Mouse (Mus musculus) stomach, embryonic 14.5 days (tissue): ENCODE results near the gene Umodl1. TPM values are rescaled to one million over a fixed set of nuclear protein-coding genes. Genes with fewer than 3 reads are reported as not detected.

Experiments used
- ATAC-seq: fragments of 200-750 bp; cut with Nextera tagmentation; 2 replicates; pipeline ENCODE4 v1.8.0; 2017; ENCODE audit warnings: low read depth, moderate TSS enrichment; ENCODE audit not compliant: insufficient number of reproducible peaks, insufficient read depth, low FRiP score
- H3K27ac ChIP-seq: fragments of 300-500 bp; sonication (generic); 2 replicates; pipeline ENCODE4 v1.5.1; 2014; ENCODE audit warnings: mild to moderate bottlenecking, low read length, moderate library complexity, mixed read lengths
- H3K27me3 ChIP-seq: fragments of 300-500 bp; sonication (generic); 2 replicates; pipeline ENCODE4 v1.6.1; 2014; ENCODE audit warnings: low read length, control low read depth, mixed read lengths; ENCODE audit not compliant: control insufficient read depth, insufficient read depth
- H3K36me3 ChIP-seq: fragments of 300-500 bp; sonication (generic); 2 replicates; pipeline ENCODE4 v1.6.1; 2014; ENCODE audit warnings: mild to moderate bottlenecking, control low read depth, low read length, moderate library complexity, mixed read lengths; ENCODE audit not compliant: control insufficient read depth, insufficient read depth
- H3K4me1 ChIP-seq: fragments of 300-500 bp; sonication (generic); 2 replicates; pipeline ENCODE4 v1.6.1; 2014; ENCODE audit warnings: low read length, control low read depth, mixed read lengths; ENCODE audit not compliant: control insufficient read depth, insufficient read depth
- H3K4me2 ChIP-seq: fragments of 300-500 bp; sonication (generic); replicated peaks from 2 replicates; pipeline ENCODE4 v1.6.1; 2014; ENCODE audit warnings: low read depth, low read length, control low read depth
- H3K4me3 ChIP-seq: fragments of 300-500 bp; sonication (generic); 2 replicates; pipeline ENCODE4 v1.5.1; 2014; ENCODE audit warnings: low read depth, low read length, control low read depth
- H3K9ac ChIP-seq: fragments of 300-500 bp; sonication (generic); replicated peaks from 2 replicates; pipeline ENCODE4 v1.6.1; 2014; ENCODE audit warnings: low read depth, mild to moderate bottlenecking, control low read depth, low read length, moderate library complexity, mixed read lengths
- H3K9me3 ChIP-seq: fragments of 300-500 bp; sonication (generic); 2 replicates; pipeline ENCODE4 v1.6.1; 2016; ENCODE audit warnings: low read depth, low read length, control low read depth; ENCODE audit not compliant: control insufficient read depth
- WGBS: fragments of 180-500 bp; shearing (Covaris S2); extraction: QIAGEN DNeasy Blood & Tissue Kit; methylation state at CpG from one replicate; pipeline ENCODE4 v1.1.7; 2014; 5-methylcytosine and 5-hydroxymethylcytosine counted together
- polyA plus RNA-seq: library from polyadenylated mRNA; unstranded; fragments of >200 nt; fragmentation: Nextera tagmentation; extraction: Ambion mirVana; gene quantifications from 2 replicates; pipeline ENCODE4 v1.2.1, GENCODE M21; 2014

Gene Umodl1
- polyA plus RNA-seq, 1 experiment from 2014 or later = not detected

DNA sequence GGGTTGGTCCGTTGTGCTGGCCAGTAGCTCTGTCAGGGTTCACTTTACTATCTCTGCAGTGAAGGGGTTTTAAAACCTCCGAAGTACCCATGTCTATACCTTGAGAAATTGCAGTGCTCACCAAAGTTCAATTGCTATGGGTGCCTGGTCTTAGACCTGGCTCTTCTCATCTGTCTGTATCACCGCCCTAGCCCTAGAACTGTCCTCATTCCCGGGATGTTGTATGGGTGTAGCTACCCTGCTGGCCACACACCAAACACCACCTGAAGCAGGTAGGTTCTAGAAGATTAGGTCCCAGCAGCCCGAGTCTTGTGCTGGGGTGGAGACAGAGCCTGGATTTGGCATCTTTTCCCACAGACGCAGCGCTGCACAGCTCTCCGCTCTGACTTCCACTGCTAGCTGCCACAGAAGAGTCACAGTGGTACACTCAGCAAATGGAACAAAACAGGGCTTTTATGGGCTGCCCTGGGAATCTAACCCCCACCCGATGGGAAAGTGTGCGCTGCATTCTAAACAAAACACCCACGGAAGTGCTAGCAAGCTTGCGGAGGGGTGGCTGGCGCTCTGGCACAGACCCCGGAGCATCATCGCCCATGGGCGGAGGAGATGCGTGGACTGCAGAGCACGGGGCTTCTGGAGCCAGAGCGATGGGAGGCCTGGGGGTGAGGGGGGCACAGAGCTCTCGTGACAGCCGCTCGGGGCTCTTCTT, 81.9 kb downstream of the Umodl1 start:
- H3K27ac ChIP-seq = no peak overlapping the region
- no peaks in the 10 kb centered on the region for H3K36me3 ChIP-seq
- no peak overlapping the region for H3K9ac ChIP-seq
- H3K4me3 ChIP-seq = no peak overlapping the region
- no peaks in the 10 kb centered on the region; the same call in 1 of the 2 replicates for H3K4me1 ChIP-seq
- no peak overlapping the region for H3K4me2 ChIP-seq
- ATAC-seq = no peak
- H3K27me3 ChIP-seq = no peaks in the 10 kb centered on the region
- no peaks in the 10 kb centered on the region for H3K9me3 ChIP-seq
- WGBS = 81% methylated on average over 22 of the region's 22 CpGs

- Histone ChIP-seq H3K36me3 (no peaks in the 10 kb centered on the region), H3K27ac (no peak overlapping the region), H3K4me2 (no peak overlapping the region), H3K27me3 (no peaks in the 10 kb centered on the region), H3K9ac (no peak overlapping the region), H3K4me1 (no peaks in the 10 kb centered on the region; the same call in 1 of the 2 replicates), H3K4me3 (no peak overlapping the region), H3K9me3 (no peaks in the 10 kb centered on the region)
- WGBS = 69% methylated on average over 8 of the region's 8 CpGs
- no peak for ATAC-seq
Measured at GRCm38 (mm10) chr17:31037331-31037730, 82.9 kb downstream of the Umodl1 start.

- H3K27me3 ChIP-seq = no peaks in the 10 kb centered on the region
Measured at GRCm38 (mm10) chr17:31038381-31038780, 83.9 kb downstream of the Umodl1 start.

DNA sequence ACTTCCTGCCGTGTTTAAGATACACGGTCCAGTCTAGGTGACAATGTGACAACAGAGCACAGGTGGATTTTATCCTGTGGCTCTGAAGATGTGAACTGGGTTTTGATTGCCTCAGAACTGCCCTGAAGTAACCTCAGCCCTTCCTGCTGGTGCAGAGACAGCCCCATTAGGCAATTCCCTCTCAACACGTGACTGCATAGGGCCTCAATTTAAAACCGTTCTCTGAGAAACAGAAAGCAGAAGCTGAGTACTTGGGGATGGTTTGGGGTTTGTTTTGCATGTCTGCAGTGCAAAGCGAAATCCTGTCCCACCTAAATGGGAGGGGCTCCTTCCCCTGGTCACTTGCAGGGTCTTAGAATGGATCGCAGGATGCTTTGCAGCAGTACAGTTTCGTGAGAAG, 85.2 kb downstream of the Umodl1 start:
- 59% methylated on average over 7 of the region's 7 CpGs for WGBS
- H3K4me1 ChIP-seq = no peaks in the 10 kb centered on the region; the same call in 1 of the 2 replicates
- no peak overlapping the region for H3K4me2 ChIP-seq
- no peaks in the 10 kb centered on the region for H3K9me3 ChIP-seq
- H3K4me3 ChIP-seq = no peak overlapping the region
- ATAC-seq = no peak
- H3K9ac ChIP-seq = no peak overlapping the region
- no peak overlapping the region for H3K27ac ChIP-seq
- no peaks in the 10 kb centered on the region for H3K36me3 ChIP-seq
- no peaks in the 10 kb centered on the region for H3K27me3 ChIP-seq

More at GRCm38 (mm10) chr17:31038381-31038780, 83.9 kb downstream of the Umodl1 start:
- WGBS = 74% methylated on average over 4 of the region's 4 CpGs
- Histone ChIP-seq H3K36me3 (no peaks in the 10 kb centered on the region), H3K4me3 (no peak overlapping the region), H3K9me3 (no peaks in the 10 kb centered on the region), H3K4me2 (no peak overlapping the region), H3K4me1 (no peaks in the 10 kb centered on the region; the same call in 1 of the 2 replicates), H3K9ac (no peak overlapping the region), H3K27ac (no peak overlapping the region)
- ATAC-seq = no peak

- Histone ChIP-seq H3K36me3 (no peaks in the 10 kb centered on the region), H3K4me3 (no peak overlapping the region), H3K27ac (no peak overlapping the region), H3K4me1 (no peaks in the 10 kb centered on the region; the same call in 1 of the 2 replicates), H3K4me2 (no peak overlapping the region), H3K27me3 (no peaks in the 10 kb centered on the region), H3K9ac (no peak overlapping the region), H3K9me3 (no peaks in the 10 kb centered on the region)
- 61% methylated on average over 7 of the region's 7 CpGs for WGBS
- no peak for ATAC-seq
Measured at GRCm38 (mm10) chr17:31040421-31040820, 86.0 kb downstream of the Umodl1 start.

DNA sequence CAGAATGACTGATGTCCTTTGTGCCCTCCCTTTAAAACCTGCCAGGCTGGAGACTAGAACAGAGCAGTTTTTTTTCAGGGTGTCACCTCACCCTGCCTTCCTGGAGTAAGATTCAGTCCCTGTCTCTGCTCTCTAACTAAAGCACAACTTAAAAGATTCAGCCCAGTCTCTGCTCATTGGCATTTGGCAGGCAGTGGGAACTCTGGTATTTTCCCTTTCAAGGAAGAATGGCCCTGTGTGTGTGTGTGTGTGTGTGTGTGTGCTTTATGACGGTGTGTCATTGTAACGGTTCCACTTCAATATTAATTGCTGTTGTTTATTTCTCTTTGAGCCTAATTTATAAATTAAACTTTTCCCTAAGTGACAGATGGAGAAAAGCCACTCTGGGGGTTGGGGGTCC, 88.3 kb downstream of the Umodl1 start:
- no peaks in the 10 kb centered on the region for H3K9me3 ChIP-seq
- H3K9ac ChIP-seq = no peak overlapping the region
- no peaks in the 10 kb centered on the region; the same call in 1 of the 2 replicates for H3K4me1 ChIP-seq
- 71% methylated on average over 2 of the region's 2 CpGs for WGBS
- H3K27ac ChIP-seq = no peak overlapping the region
- H3K4me2 ChIP-seq = no peak overlapping the region
- ATAC-seq = no peak
- no peaks in the 10 kb centered on the region for H3K36me3 ChIP-seq
- H3K27me3 ChIP-seq = no peaks in the 10 kb centered on the region
- H3K4me3 ChIP-seq = no peak overlapping the region

DNA sequence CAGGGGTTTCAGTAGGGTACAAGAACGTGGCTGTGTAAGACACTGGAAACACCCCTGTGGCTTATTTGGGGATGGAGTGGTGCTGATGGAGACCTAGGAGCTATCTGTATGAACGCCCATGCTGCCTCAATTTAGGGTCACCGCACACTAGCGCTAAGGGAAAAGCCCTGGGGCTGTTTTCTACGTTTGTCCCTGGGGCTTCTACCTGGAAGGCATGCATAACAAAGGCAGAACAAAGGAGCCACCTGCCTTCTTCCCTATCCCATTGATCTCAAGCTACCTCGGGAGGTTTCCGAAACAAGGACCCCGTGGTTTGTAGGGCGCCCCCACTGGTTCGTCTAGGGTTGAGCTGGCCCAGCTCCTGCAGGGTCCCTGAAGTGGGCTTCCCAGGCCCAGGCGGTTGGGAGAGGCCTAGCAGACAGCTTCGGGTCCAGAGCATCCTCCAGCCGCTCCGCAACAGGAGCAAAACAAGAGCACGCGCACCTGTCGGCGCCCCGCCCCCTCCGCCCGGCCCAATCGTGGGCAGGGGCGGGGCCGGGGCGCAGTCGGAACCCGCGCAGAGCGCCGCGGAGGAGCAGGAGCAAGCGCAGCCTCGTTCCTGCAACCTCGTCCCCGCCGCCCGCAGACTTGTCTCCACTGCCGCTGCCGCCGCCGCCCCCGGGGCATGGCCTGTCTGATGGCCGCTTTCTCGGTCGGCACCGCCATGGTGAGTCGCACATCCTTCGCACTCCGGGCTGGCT, 102.9 kb downstream of the Umodl1 start, which contains the start of gene Abcg1:
Gene Abcg1, plus strand, starts transcription at position 525 of the 740 bp plus-strand sequence.
- 3% methylated on average over 49 of the region's 49 CpGs for WGBS
- peak; percentile 57; the same call in 1 of the 2 replicates for ATAC-seq
- H3K27me3 ChIP-seq = peaks cover 18% of the 10 kb centered on the region; the same call in 1 of the 2 replicates
- H3K4me2 ChIP-seq = peak within 1 kb of the TSS; percentile 82
- 0 out of 2 replicates have a peak within 1 kb of the TSS, but pooled peaks have one; percentile 18 for H3K9ac ChIP-seq
- no peaks in the 10 kb centered on the region for H3K36me3 ChIP-seq
- peaks cover 10% of the 10 kb centered on the region for H3K4me1 ChIP-seq
- no peak within 1 kb of the TSS for H3K27ac ChIP-seq
- H3K9me3 ChIP-seq = peaks cover 7% of the 10 kb centered on the region; the same call in 1 of the 2 replicates
- peak within 1 kb of the TSS; percentile 42 for H3K4me3 ChIP-seq

DNA sequence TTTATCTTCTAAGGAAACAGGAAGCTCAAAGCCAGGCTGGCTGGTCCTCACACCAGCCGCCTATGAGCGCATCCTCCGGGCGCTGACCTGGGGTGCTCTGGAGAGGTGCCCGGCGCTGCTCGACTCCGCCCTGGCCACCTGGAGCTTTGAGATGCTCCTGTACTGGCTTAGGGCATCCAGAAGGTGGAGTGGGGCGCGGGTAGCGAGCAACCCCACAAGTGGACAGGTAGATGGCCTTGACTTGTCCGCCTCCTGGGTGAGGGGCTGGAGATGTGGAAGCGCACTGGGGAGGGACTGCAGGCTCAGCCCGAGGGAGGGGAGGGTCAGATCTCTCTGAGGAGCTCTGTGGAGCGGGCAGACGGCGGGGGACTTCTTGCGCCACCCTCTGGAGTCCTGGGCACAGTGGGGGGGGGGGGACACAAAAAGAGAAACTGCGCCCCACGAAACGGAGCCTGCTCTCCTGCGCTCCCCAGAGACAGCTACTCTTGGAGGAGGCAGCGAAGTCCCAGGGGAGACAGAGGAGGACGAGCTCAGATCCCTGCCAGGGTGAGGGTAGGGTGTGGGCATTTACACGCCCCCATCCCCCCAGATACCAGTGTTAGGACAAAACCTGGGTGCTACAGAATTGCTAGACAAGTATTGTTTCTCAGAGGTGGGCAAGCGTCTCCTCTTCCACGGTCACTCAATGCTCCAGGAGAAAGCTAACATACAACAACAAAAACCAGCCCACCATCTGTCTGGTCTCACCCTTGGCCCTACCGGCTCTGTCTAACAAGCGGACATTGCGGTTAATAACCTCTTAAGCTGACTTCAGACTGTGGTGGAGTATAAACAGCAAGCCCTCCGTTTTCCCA, 103.7 kb downstream of the Umodl1 start:
- H3K4me3 ChIP-seq = peak overlapping the region; percentile 42
- H3K36me3 ChIP-seq = no peaks in the 10 kb centered on the region
- H3K27ac ChIP-seq = no peak overlapping the region
- 0 out of 2 replicates have a peak overlapping the region, but pooled peaks have one; percentile 18 for H3K9ac ChIP-seq
- peak; percentile 15; the same call in 1 of the 2 replicates for ATAC-seq
- H3K4me1 ChIP-seq = peaks cover 10% of the 10 kb centered on the region
- 1% methylated on average over 31 of the region's 31 CpGs for WGBS
- H3K27me3 ChIP-seq = peaks cover 18% of the 10 kb centered on the region; the same call in 1 of the 2 replicates
- H3K4me2 ChIP-seq = peak overlapping the region; percentile 82
- H3K9me3 ChIP-seq = peaks cover 6% of the 10 kb centered on the region; the same call in 1 of the 2 replicates
